In genomic region chr6:90437041-90437440, GRCm38 (mm10) we compare ENCODE assay signal across 29 mouse cellular contexts. TPM values are rescaled to one million over a fixed set of nuclear protein-coding genes. Genes with fewer than 3 reads are reported as not detected.
"Had no signal": no experiment of that assay in that cellular context is flagged by ENCODE, and none has a peak within 500 bp of the region (broad histone marks: within the 10 kb centered on the region; RNA-seq: fewer than 3 reads in every experiment).

No protein-coding gene starts in this region.

- H3K27ac ChIP-seq: gastrocnemius, adult 2 months; heart, adult 2 months; heart, embryonic 13.5 days; heart, embryonic 15.5 days; hindbrain, embryonic 10.5 days; hindbrain, embryonic 12.5 days; hindbrain, embryonic 14.5 days; intestine, embryonic 15.5 days; layer of hippocampus, adult 2 months; left cerebral cortex, adult 2 months; limb, embryonic 10.5 days; limb, embryonic 12.5 days; liver, embryonic 13.5 days had no signal

- DNase-seq: gastrocnemius, adult 2 months; gastrocnemius, postnatal 10 days; gastrocnemius, postnatal 25 days; heart, adult 2 months; heart, postnatal 4 days; kidney, adult 18-20 months; kidney, adult 8-10 months; kidney, postnatal 10 days; kidney, postnatal 25 days; kidney, postnatal 4 days; liver; liver, embryonic 13.5 days; liver, postnatal 0 days had no signal

- H3K4me1 ChIP-seq: heart, embryonic 13.5 days; heart, embryonic 15.5 days; hindbrain, embryonic 10.5 days; hindbrain, embryonic 12.5 days; intestine, embryonic 15.5 days; limb, embryonic 10.5 days; limb, embryonic 12.5 days; liver, embryonic 13.5 days; liver, embryonic 15.5 days had no signal

- H3K27me3 ChIP-seq: hindbrain, embryonic 12.5 days; intestine, embryonic 15.5 days; liver, embryonic 13.5 days; liver, embryonic 15.5 days had no signal

- H3K36me3 ChIP-seq: heart, embryonic 13.5 days; heart, embryonic 15.5 days; hindbrain, embryonic 10.5 days; hindbrain, embryonic 12.5 days; intestine, embryonic 15.5 days; limb, embryonic 10.5 days; limb, embryonic 12.5 days; liver, embryonic 13.5 days; liver, embryonic 15.5 days had no signal

- H3K9me3 ChIP-seq: heart, embryonic 13.5 days; heart, embryonic 15.5 days; hindbrain, embryonic 12.5 days; intestine, embryonic 15.5 days; limb, embryonic 10.5 days; limb, embryonic 12.5 days; liver, embryonic 13.5 days; liver, embryonic 15.5 days had no signal

- H3K4me2 ChIP-seq: heart, embryonic 11.5 days; heart, embryonic 13.5 days; heart, embryonic 15.5 days; hindbrain, embryonic 12.5 days; hindbrain, embryonic 14.5 days; intestine, embryonic 15.5 days; limb, embryonic 12.5 days; liver, embryonic 13.5 days; liver, embryonic 15.5 days had no signal

- ATAC-seq: hindbrain, embryonic 16.5 days; inflammation-experienced regulatory T-cells, adult 6 months; intestine, embryonic 15.5 days; intestine, postnatal 0 days; liver, postnatal 0 days had no signal

- H3K4me3 ChIP-seq: gastrocnemius, adult 2 months; heart, adult 2 months; heart, embryonic 13.5 days; heart, embryonic 15.5 days; hindbrain, embryonic 10.5 days; hindbrain, embryonic 12.5 days; intestine, embryonic 15.5 days; layer of hippocampus, adult 2 months; left cerebral cortex, adult 2 months; limb, embryonic 10.5 days; limb, embryonic 12.5 days; liver, embryonic 13.5 days; liver, embryonic 15.5 days had no signal

- H3K9ac ChIP-seq: heart, embryonic 13.5 days; heart, embryonic 15.5 days; hindbrain, embryonic 12.5 days; hindbrain, embryonic 14.5 days; intestine, embryonic 15.5 days; limb, embryonic 12.5 days; liver, embryonic 13.5 days; liver, embryonic 15.5 days; liver, postnatal 0 days had no signal

RNA-seq across cellular contexts. Expression of gene Cfap100, which starts 8.4 kb away (rescaled TPM):
- total RNA-seq: granulocyte monocyte progenitor cell, adult 5-6 weeks; heart, postnatal 4 days had no signal
- polyA plus RNA-seq: heart, embryonic 11.5 days; intestine, postnatal 0 days; liver, embryonic 13.5 days; liver, embryonic 15.5 days had no signal

RNA-seq across cellular contexts. Expression of gene Klf15, which starts 25.3 kb away (rescaled TPM):
- total RNA-seq: granulocyte monocyte progenitor cell, adult 5-6 weeks had no signal
- polyA plus RNA-seq: inflammation-experienced regulatory T-cells, adult 6 months had no signal
